Mouse (Mus musculus) midbrain, embryonic 12.5 days (tissue): ENCODE data around the gene B4galt1. TPM values are rescaled to one million over a fixed set of nuclear protein-coding genes. Genes with fewer than 3 reads are reported as not detected.

Source experiments
- ATAC-seq: fragments of 200-750 bp; cut with Nextera tagmentation; 2 replicates; pipeline ENCODE4 v1.8.0; 2017; ENCODE audit warnings: low read depth, moderate TSS enrichment, moderate library complexity; ENCODE audit not compliant: low FRiP score
- H3K27ac ChIP-seq: fragments of 300-500 bp; sonication (generic); replicated peaks from 2 replicates; pipeline ENCODE4 v1.5.1; 2016; ENCODE audit warnings: mild to moderate bottlenecking
- H3K27me3 ChIP-seq: fragments of 300-500 bp; sonication (generic); 2 replicates; pipeline ENCODE4 v1.6.1; 2016; ENCODE audit warnings: mild to moderate bottlenecking
- H3K36me3 ChIP-seq: fragments of 300-500 bp; sonication (generic); 2 replicates; pipeline ENCODE4 v1.6.1; 2016
- H3K4me1 ChIP-seq: fragments of 300-500 bp; sonication (generic); 2 replicates; pipeline ENCODE4 v1.6.1; 2016
- H3K4me2 ChIP-seq: fragments of 300-500 bp; sonication (generic); replicated peaks from 2 replicates; pipeline ENCODE4 v1.6.1; 2016; ENCODE audit warnings: mild to moderate bottlenecking, moderate library complexity
- H3K4me3 ChIP-seq: fragments of 300-500 bp; sonication (generic); 2 replicates; pipeline ENCODE4 v1.5.1; 2016; ENCODE audit warnings: mild to moderate bottlenecking
- H3K9ac ChIP-seq: fragments of 300-500 bp; sonication (generic); replicated peaks from 2 replicates; pipeline ENCODE4 v1.6.1; 2016; ENCODE audit warnings: mild to moderate bottlenecking, moderate library complexity
- H3K9me3 ChIP-seq: fragments of 300-500 bp; sonication (generic); 2 replicates; pipeline ENCODE4 v1.6.1; 2016; ENCODE audit warnings: mild to moderate bottlenecking
- WGBS: fragments of 180-500 bp; shearing (Covaris S2); methylation state at CpG from one replicate; pipeline ENCODE4 v1.1.7; 2016; 5-methylcytosine and 5-hydroxymethylcytosine counted together
- polyA plus RNA-seq: library from polyadenylated mRNA; unstranded; fragments of >200 nt; fragmentation: Nextera tagmentation; extraction: Ambion mirVana; gene quantifications from 2 replicates; pipeline ENCODE4 v1.2.1, GENCODE M21; 2016

Gene B4galt1
- polyA plus RNA-seq, 1 experiment from 2014 or later, result 15.2 TPM

GRCm38 (mm10) chr4:40823664-40824063 is 30.1 kb downstream of the B4galt1 start:
- no peak for ATAC-seq

GRCm38 (mm10) chr4:40823151-40823550 is 30.7 kb downstream of the B4galt1 start:
- Histone ChIP-seq H3K9ac (no peak overlapping the region), H3K4me1 (no peaks in the 10 kb centered on the region), H3K4me2 (no peak overlapping the region), H3K27ac (no peak overlapping the region), H3K4me3 (no peak overlapping the region), H3K9me3 (no peaks in the 10 kb centered on the region), H3K36me3 (peaks cover 6% of the 10 kb centered on the region; the same call in 1 of the 2 replicates), H3K27me3 (no peaks in the 10 kb centered on the region)
- 95% methylated on average over 14 of the region's 14 CpGs for WGBS
- ATAC-seq, result no peak

More at GRCm38 (mm10) chr4:40823664-40824063, 30.1 kb downstream of the B4galt1 start:
- H3K9ac ChIP-seq, result no peak overlapping the region
- H3K4me1 ChIP-seq, result no peaks in the 10 kb centered on the region
- WGBS, result 83% methylated on average over 8 of the region's 8 CpGs
- H3K27me3 ChIP-seq, result no peaks in the 10 kb centered on the region
- peaks cover 6% of the 10 kb centered on the region; the same call in 1 of the 2 replicates for H3K36me3 ChIP-seq
- H3K4me3 ChIP-seq, result no peak overlapping the region
- no peaks in the 10 kb centered on the region for H3K9me3 ChIP-seq
- H3K27ac ChIP-seq, result no peak overlapping the region
- H3K4me2 ChIP-seq, result no peak overlapping the region

- Histone ChIP-seq H3K9ac (no peak overlapping the region), H3K4me2 (no peak overlapping the region), H3K4me3 (no peak overlapping the region), H3K4me1 (peaks cover 7% of the 10 kb centered on the region; the same call in 1 of the 2 replicates), H3K27ac (no peak overlapping the region), H3K9me3 (no peaks in the 10 kb centered on the region), H3K27me3 (no peaks in the 10 kb centered on the region), H3K36me3 (peaks cover 6% of the 10 kb centered on the region; the same call in 1 of the 2 replicates)
- ATAC-seq, result no peak
- WGBS, result 92% methylated on average over 8 of the region's 8 CpGs
These were observed 32.3 kb downstream of the B4galt1 start for GRCm38 (mm10) chr4:40821303-40822023.

- H3K36me3 ChIP-seq, result peaks cover 6% of the 10 kb centered on the region; the same call in 1 of the 2 replicates
- WGBS, result 95% methylated on average over 1 of the region's 1 CpGs
- H3K4me2 ChIP-seq, result no peak overlapping the region
- no peaks in the 10 kb centered on the region for H3K9me3 ChIP-seq
- H3K27me3 ChIP-seq, result no peaks in the 10 kb centered on the region
- H3K27ac ChIP-seq, result no peak overlapping the region
- H3K4me3 ChIP-seq, result no peak overlapping the region
- H3K4me1 ChIP-seq, result peaks cover 13% of the 10 kb centered on the region
- no peak for ATAC-seq
- no peak overlapping the region for H3K9ac ChIP-seq
These were observed 32.9 kb downstream of the B4galt1 start for GRCm38 (mm10) chr4:40820903-40821302.

GRCm38 (mm10) chr4:40820024-40820423 is 33.8 kb downstream of the B4galt1 start:
- no peak for ATAC-seq
- Histone ChIP-seq H3K36me3 (peaks cover 6% of the 10 kb centered on the region; the same call in 1 of the 2 replicates), H3K27ac (no peak overlapping the region), H3K9me3 (no peaks in the 10 kb centered on the region), H3K9ac (no peak overlapping the region), H3K4me1 (peaks cover 19% of the 10 kb centered on the region), H3K27me3 (no peaks in the 10 kb centered on the region), H3K4me2 (no peak overlapping the region), H3K4me3 (no peak overlapping the region)
- 93% methylated on average over 4 of the region's 4 CpGs for WGBS

- Histone ChIP-seq H3K9ac (no peak overlapping the region), H3K36me3 (peaks cover 6% of the 10 kb centered on the region; the same call in 1 of the 2 replicates), H3K9me3 (no peaks in the 10 kb centered on the region), H3K4me1 (peaks cover 19% of the 10 kb centered on the region), H3K27ac (no peak overlapping the region), H3K27me3 (no peaks in the 10 kb centered on the region), H3K4me2 (no peak overlapping the region), H3K4me3 (no peak overlapping the region)
- ATAC-seq, result no peak
- whole genome bisulfite sequencing, result 91% methylated on average over 6 of the region's 6 CpGs
These were observed 34.7 kb downstream of the B4galt1 start for GRCm38 (mm10) chr4:40819151-40819550.

- H3K27me3 ChIP-seq, result no peaks in the 10 kb centered on the region
- H3K36me3 ChIP-seq, result peaks cover 6% of the 10 kb centered on the region; the same call in 1 of the 2 replicates
- peaks cover 19% of the 10 kb centered on the region for H3K4me1 ChIP-seq
- no peak overlapping the region for H3K4me2 ChIP-seq
- no peaks in the 10 kb centered on the region for H3K9me3 ChIP-seq
- no peak overlapping the region for H3K4me3 ChIP-seq
- no peak overlapping the region for H3K27ac ChIP-seq
- 86% methylated on average over 6 of the region's 6 CpGs for WGBS
- no peak for ATAC-seq
- H3K9ac ChIP-seq, result no peak overlapping the region
These were observed 35.4 kb downstream of the B4galt1 start for GRCm38 (mm10) chr4:40818421-40818820.

GRCm38 (mm10) chr4:40817936-40818335 is 35.9 kb downstream of the B4galt1 start:
- no peak overlapping the region for H3K4me3 ChIP-seq
- no peak overlapping the region for H3K27ac ChIP-seq
- H3K4me2 ChIP-seq, result no peak overlapping the region
- peaks cover 19% of the 10 kb centered on the region for H3K4me1 ChIP-seq
- no peaks in the 10 kb centered on the region for H3K9me3 ChIP-seq
- H3K9ac ChIP-seq, result no peak overlapping the region
- 92% methylated on average over 12 of the region's 12 CpGs for WGBS
- H3K36me3 ChIP-seq, result peaks cover 7% of the 10 kb centered on the region; the same call in 1 of the 2 replicates
- ATAC-seq, result no peak
- H3K27me3 ChIP-seq, result no peaks in the 10 kb centered on the region

GRCm38 (mm10) chr4:40815775-40816372 is 37.9 kb downstream of the B4galt1 start:
- 10% methylated on average over 12 of the region's 12 CpGs for WGBS
- Histone ChIP-seq H3K36me3 (peaks cover 11% of the 10 kb centered on the region; the same call in 1 of the 2 replicates), H3K9ac (no peak overlapping the region), H3K4me3 (no peak overlapping the region), H3K27me3 (no peaks in the 10 kb centered on the region), H3K4me1 (peaks cover 19% of the 10 kb centered on the region), H3K9me3 (no peaks in the 10 kb centered on the region), H3K4me2 (no peak overlapping the region), H3K27ac (peak overlapping the region; percentile 39; the same call in 1 of the 2 replicates)
- peak; percentile 58; the same call in 1 of the 2 replicates for ATAC-seq

- no peak overlapping the region for H3K27ac ChIP-seq
- H3K36me3 ChIP-seq, result peaks cover 11% of the 10 kb centered on the region; the same call in 1 of the 2 replicates
These were observed 38.7 kb downstream of the B4galt1 start for GRCm38 (mm10) chr4:40815120-40815519.

GRCm38 (mm10) chr4:40814359-40814758 is 39.4 kb downstream of the B4galt1 start:
- no peak overlapping the region for H3K27ac ChIP-seq
- H3K4me2 ChIP-seq, result no peak overlapping the region
- peaks cover 11% of the 10 kb centered on the region; the same call in 1 of the 2 replicates for H3K36me3 ChIP-seq
- H3K27me3 ChIP-seq, result no peaks in the 10 kb centered on the region
- WGBS, result 90% methylated on average over 6 of the region's 6 CpGs
- peaks cover 19% of the 10 kb centered on the region for H3K4me1 ChIP-seq
- no peak for ATAC-seq
- H3K4me3 ChIP-seq, result no peak overlapping the region
- H3K9me3 ChIP-seq, result no peaks in the 10 kb centered on the region
- no peak overlapping the region for H3K9ac ChIP-seq

More at GRCm38 (mm10) chr4:40815120-40815519, 38.7 kb downstream of the B4galt1 start:
- Histone ChIP-seq H3K9me3 (no peaks in the 10 kb centered on the region), H3K4me2 (no peak overlapping the region), H3K4me3 (no peak overlapping the region), H3K4me1 (peaks cover 19% of the 10 kb centered on the region), H3K9ac (no peak overlapping the region), H3K27me3 (no peaks in the 10 kb centered on the region)
- no peak for ATAC-seq
- WGBS, result 79% methylated on average over 3 of the region's 3 CpGs

GRCm38 (mm10) chr4:40812891-40813290 is 40.9 kb downstream of the B4galt1 start:
- H3K4me3 ChIP-seq, result no peak overlapping the region
- peaks cover 11% of the 10 kb centered on the region; the same call in 1 of the 2 replicates for H3K36me3 ChIP-seq
- 92% methylated on average over 1 of the region's 1 CpGs for WGBS
- ATAC-seq, result no peak
- H3K27ac ChIP-seq, result no peak overlapping the region
- H3K9me3 ChIP-seq, result no peaks in the 10 kb centered on the region
- no peak overlapping the region for H3K9ac ChIP-seq
- no peaks in the 10 kb centered on the region for H3K27me3 ChIP-seq
- peaks cover 19% of the 10 kb centered on the region for H3K4me1 ChIP-seq
- H3K4me2 ChIP-seq, result no peak overlapping the region
